Mouse (Mus musculus) gastrocnemius, adult 18-20 months (tissue): Measurements from ENCODE around the gene Rara. TPM values are rescaled to one million over a fixed set of nuclear protein-coding genes. Genes with fewer than 3 reads are reported as not detected.
A peak's percentile ranks its signal among the peaks of the same experiment; 100 is the strongest.
"Not testable (repeated sequence)": the region's sequence is repeated elsewhere in the genome, so short reads cannot be mapped to it uniquely, and the experiment has no call there.

Source experiments
- DNase-seq: peaks from one replicate; pipeline ENCODE4 v3.0.0; 2021; ENCODE audit warnings: low spot score
- total RNA-seq, 2 experiments: library from RNA; stranded (reverse); gene quantifications; 2 replicates each; pipeline ENCODE4 v1.2.3; 2021

Rara gene
- total RNA-seq, 2 experiments from 2014 or later: 12.9 to 13.2 TPM

GRCm38 (mm10) chr11:98968079-98968478 lies 40.5 kb downstream of the Rara start:
- no peak for DNase-seq

DNA sequence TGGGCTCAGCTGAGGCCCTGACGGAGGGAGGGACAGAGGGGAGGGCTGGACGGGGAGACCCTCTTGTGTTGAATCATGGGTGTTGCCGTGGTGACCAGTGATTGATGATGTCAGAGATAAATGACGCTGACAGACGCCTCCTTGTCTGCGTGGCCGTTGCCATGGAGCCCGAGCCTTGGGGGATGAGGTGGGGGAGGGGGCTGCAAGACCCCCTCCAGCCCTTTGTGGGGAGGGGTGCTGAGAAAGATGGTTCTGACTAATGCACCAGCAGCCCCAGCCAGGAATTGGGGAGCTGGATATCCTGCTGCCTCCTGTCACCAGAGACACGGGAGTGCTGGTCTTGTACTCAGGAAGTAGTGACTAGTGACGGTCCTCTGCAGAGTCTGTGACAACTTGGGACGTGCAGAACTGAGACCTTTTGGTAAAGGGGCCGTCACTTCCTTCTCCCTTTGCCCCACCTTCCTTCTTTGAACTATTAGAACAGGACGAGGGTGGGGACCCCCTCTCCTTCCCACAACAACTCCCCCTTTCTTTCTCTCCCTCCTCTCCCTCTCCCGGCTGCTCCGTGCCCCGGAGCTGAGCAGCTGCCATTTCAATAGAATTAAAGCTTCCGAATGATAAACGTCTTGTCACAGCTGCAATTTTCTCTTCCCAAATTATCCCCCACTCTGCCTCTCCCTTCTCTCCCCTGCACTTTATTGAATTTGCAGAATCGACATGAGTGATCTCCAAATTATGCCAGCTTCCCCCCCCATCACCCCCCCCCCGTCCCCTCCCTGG lies 41.3 kb downstream of the Rara start:
- DNase-seq: no peak

GRCm38 (mm10) chr11:98969496-98969927 lies 41.9 kb downstream of the Rara start:
- no peak for DNase-seq

- no peak for DNase-seq
Measured at GRCm38 (mm10) chr11:98970191-98970925, 42.7 kb downstream of the Rara start.

DNA sequence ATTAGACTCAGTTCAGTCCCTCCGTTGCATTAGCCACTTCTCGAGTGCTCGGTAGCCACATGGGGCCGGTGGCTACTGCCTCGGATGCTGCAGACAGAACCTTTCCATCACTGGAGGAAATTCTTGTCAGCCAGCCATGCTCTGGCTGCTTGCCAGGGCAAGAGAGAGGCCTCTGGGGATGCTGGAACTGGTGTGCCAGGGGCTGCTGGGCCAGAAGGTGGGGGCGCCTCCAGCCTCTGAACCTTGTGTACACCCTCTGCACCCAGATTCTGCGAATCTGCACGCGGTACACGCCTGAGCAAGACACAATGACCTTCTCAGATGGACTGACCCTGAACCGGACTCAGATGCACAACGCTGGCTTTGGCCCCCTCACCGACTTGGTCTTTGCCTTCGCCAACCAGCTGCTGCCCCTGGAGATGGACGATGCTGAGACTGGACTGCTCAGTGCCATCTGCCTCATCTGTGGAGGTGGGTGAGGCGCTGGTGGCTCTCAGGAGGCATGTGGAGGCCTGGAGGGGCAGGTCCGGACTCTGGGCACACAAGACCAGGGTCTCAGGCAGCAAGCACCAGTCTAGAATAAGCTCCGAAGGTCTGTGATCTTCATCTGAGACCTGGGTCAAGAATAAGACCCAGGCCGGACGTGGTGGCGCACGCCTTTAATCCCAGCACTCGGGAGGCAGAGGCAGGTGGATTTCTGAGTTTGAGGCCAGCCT lies 43.9 kb downstream of the Rara start:
- no peak for DNase-seq

DNA sequence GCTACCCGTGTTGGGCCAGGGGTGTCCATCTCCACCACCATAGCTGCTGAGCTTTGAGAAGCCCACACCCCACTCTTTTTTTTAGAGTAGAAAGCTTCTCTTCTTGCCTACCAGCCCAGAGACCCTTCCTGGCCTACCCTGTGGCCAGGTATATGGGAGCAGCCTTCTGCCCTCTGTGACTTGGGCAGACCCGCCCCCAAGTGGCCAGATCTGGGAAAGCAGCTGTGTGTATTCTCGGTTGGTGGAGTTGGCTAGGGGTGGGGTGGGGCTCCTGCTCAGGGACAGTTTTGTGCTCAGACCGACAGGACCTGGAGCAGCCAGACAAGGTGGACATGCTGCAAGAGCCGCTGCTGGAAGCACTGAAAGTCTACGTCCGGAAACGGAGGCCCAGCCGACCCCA lies 44.6 kb downstream of the Rara start:
- peak; percentile 88 for DNase-seq

DNA sequence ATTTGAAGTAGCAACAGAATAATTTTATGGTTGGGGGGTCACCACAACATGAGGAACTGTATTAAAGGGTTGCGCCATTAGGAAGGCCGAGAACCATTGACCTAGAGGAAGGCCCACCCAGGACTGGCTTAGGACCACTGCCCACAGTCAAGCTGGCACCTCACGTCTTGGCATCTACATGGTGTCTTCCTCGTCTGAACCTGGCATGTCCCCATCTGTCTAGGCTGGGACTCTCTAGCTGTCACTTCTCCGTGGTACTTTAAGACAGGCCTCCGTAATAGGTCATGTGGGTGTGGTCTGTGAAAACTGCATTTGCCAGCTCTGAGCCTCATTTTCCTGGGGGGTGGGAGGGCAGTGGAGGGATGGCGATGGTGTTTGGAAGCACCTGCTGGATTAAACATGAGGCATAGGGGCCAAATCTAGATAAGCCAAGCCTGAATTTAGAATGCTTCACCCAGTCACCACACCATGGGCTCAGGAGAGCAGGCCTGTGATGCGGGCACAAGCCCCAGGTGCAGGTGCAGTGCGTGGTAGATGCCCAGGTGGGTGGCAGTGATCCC lies 45.3 kb downstream of the Rara start:
- DNase-seq: no peak

- DNase-seq: no peak
Measured at GRCm38 (mm10) chr11:98973584-98973983, 46.0 kb downstream of the Rara start.

GRCm38 (mm10) chr11:98974213-98974612 lies 46.6 kb downstream of the Rara start:
- DNase-seq: no peak

GRCm38 (mm10) chr11:98974871-98975719 lies 47.5 kb downstream of the Rara start:
- peak; percentile 77 for DNase-seq

- DNase-seq: no peak
Measured at GRCm38 (mm10) chr11:98978526-98979148, 51.0 kb downstream of the Rara start.

GRCm38 (mm10) chr11:98979356-98979755 lies 51.7 kb downstream of the Rara start:
- no peak for DNase-seq

GRCm38 (mm10) chr11:98981289-98981996 lies 53.8 kb downstream of the Rara start:
- no peak for DNase-seq

- no peak for DNase-seq
Measured at GRCm38 (mm10) chr11:98981997-98982772, 54.6 kb downstream of the Rara start.

DNA sequence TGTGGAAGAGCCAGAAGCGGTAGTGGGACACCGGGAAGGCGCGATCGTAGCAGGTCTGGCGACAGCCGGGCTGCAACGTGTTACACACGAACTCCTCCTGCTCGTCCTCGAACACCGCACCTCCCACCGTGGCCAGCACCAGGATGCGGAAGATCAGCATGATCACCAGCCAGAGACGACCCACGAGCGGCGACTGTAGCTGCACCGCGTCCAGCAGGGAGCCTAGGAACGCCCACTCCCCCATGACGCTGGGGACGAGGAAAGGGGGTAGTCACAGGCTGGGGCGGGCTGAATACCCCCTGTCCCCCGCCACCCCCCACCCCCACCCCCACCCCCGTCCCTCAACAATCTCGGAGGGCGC lies 55.1 kb downstream of the Rara start, which contains the start of gene Gjd3:
Gjd3 (minus strand) TSS at position 244 of the 361 bp plus-strand sequence.
- no peak for DNase-seq

DNA sequence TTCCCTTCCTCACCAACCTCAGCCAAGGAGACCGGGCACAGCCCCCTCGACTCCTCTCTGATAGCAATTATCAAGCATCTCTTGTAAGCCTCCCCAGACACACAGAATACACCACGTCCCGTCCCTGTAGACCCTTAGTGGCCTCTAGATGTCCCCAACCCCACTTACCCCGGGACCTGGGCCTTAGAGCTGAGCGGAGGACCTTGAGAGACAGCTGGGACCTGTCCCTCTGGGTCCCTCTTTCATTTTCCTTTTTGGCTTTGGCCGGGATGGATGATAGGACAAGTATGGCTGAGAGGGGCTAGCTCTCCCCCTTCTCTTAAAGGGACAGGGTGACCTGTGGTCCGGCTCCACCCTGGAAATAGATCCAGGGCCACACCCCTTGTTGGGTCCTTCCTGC lies 55.9 kb downstream of the Rara start:
- DNase-seq: no peak

- DNase-seq: no peak
Measured at GRCm38 (mm10) chr11:98985542-98985941, 57.9 kb downstream of the Rara start.

- DNase-seq: not testable (repeated sequence)
Measured at GRCm38 (mm10) chr11:98988260-98988659, 60.6 kb downstream of the Rara start.

- no peak for DNase-seq
Measured at GRCm38 (mm10) chr11:98990866-98991265, 63.2 kb downstream of the Rara start.
